Mouse (Mus musculus): ENCODE measurements around the gene Rd3. TPM values are rescaled to one million over a fixed set of nuclear protein-coding genes. Genes with fewer than 3 reads are reported as not detected.

Gene Rd3
- polyA plus RNA-seq, 1 experiment from 2014 or later: 10.9 TPM

GRCm38 (mm10) chr1:191947796-191948195 lies 29.4 kb upstream of the Rd3 start:
- H3K4me3 ChIP-seq: no peak overlapping the region
- H3K27ac ChIP-seq: no peak overlapping the region
- H3K4me2 ChIP-seq (replicated peaks): no peak overlapping the region
- 76% methylated on average over 8 of the region's 8 CpGs for WGBS
- no peaks in the 10 kb centered on the region for H3K27me3 ChIP-seq (replicated peaks)
- no peak overlapping the region for H3K9ac ChIP-seq
- H3K36me3 ChIP-seq: no peaks in the 10 kb centered on the region
- H3K9me3 ChIP-seq: no peaks in the 10 kb centered on the region
- no peaks in the 10 kb centered on the region for H3K4me1 ChIP-seq
- ATAC-seq (ENCODE audit: low FRiP score, low read depth): no peak

GRCm38 (mm10) chr1:191948600-191948999 lies 28.6 kb upstream of the Rd3 start:
- ATAC-seq (ENCODE audit: low FRiP score, low read depth): no peak
- Histone ChIP-seq H3K36me3 (no peaks in the 10 kb centered on the region), H3K4me1 (no peaks in the 10 kb centered on the region), H3K27ac (no peak overlapping the region), H3K4me3 (no peak overlapping the region), H3K9ac (no peak overlapping the region), H3K9me3 (no peaks in the 10 kb centered on the region), H3K4me2 (replicated peaks) (no peak overlapping the region), H3K27me3 (replicated peaks) (no peaks in the 10 kb centered on the region)
- 78% methylated on average over 8 of the region's 8 CpGs for WGBS

GRCm38 (mm10) chr1:191950611-191951010 lies 26.6 kb upstream of the Rd3 start:
- H3K27ac ChIP-seq: no peak overlapping the region
- no peaks in the 10 kb centered on the region for H3K27me3 ChIP-seq (replicated peaks)
- no peak overlapping the region for H3K9ac ChIP-seq
- H3K36me3 ChIP-seq: no peaks in the 10 kb centered on the region
- WGBS: 69% methylated on average over 2 of the region's 2 CpGs
- H3K4me2 ChIP-seq (replicated peaks): no peak overlapping the region
- no peak overlapping the region for H3K4me3 ChIP-seq
- no peaks in the 10 kb centered on the region for H3K9me3 ChIP-seq
- ATAC-seq (ENCODE audit: low FRiP score, low read depth): no peak
- no peaks in the 10 kb centered on the region for H3K4me1 ChIP-seq

- H3K9me3 ChIP-seq: no peaks in the 10 kb centered on the region
- no peak overlapping the region for H3K27ac ChIP-seq
- H3K4me3 ChIP-seq: no peak overlapping the region
- H3K4me1 ChIP-seq: no peaks in the 10 kb centered on the region
- no peaks in the 10 kb centered on the region for H3K36me3 ChIP-seq
- ATAC-seq (ENCODE audit: low FRiP score, low read depth): no peak
- H3K4me2 ChIP-seq (replicated peaks): no peak overlapping the region
- no peak overlapping the region for H3K9ac ChIP-seq
- WGBS: 86% methylated on average over 11 of the region's 11 CpGs
- H3K27me3 ChIP-seq (replicated peaks): no peaks in the 10 kb centered on the region
These were observed 24.3 kb upstream of the Rd3 start for GRCm38 (mm10) chr1:191952733-191953335.

GRCm38 (mm10) chr1:191955101-191955500 lies 22.1 kb upstream of the Rd3 start:
- 71% methylated on average over 3 of the region's 3 CpGs for WGBS
- Histone ChIP-seq H3K9ac (no peak overlapping the region), H3K36me3 (no peaks in the 10 kb centered on the region), H3K27me3 (replicated peaks) (no peaks in the 10 kb centered on the region), H3K27ac (no peak overlapping the region), H3K9me3 (no peaks in the 10 kb centered on the region), H3K4me1 (no peaks in the 10 kb centered on the region), H3K4me2 (replicated peaks) (no peak overlapping the region), H3K4me3 (no peak overlapping the region)
- ATAC-seq (ENCODE audit: low FRiP score, low read depth): no peak

- WGBS: 72% methylated on average over 3 of the region's 3 CpGs
- no peak overlapping the region for H3K4me2 ChIP-seq (replicated peaks)
- ATAC-seq (ENCODE audit: low FRiP score, low read depth): no peak
- H3K9ac ChIP-seq: no peak overlapping the region
- H3K9me3 ChIP-seq: no peaks in the 10 kb centered on the region
- H3K36me3 ChIP-seq: no peaks in the 10 kb centered on the region
- no peaks in the 10 kb centered on the region for H3K4me1 ChIP-seq
- no peak overlapping the region for H3K27ac ChIP-seq
- H3K4me3 ChIP-seq: no peak overlapping the region
- H3K27me3 ChIP-seq (replicated peaks): no peaks in the 10 kb centered on the region
These were observed 20.9 kb upstream of the Rd3 start for GRCm38 (mm10) chr1:191956261-191956660.

GRCm38 (mm10) chr1:191956871-191957270 lies 20.3 kb upstream of the Rd3 start:
- Histone ChIP-seq H3K36me3 (no peaks in the 10 kb centered on the region), H3K4me3 (no peak overlapping the region), H3K4me1 (no peaks in the 10 kb centered on the region), H3K9me3 (no peaks in the 10 kb centered on the region), H3K4me2 (replicated peaks) (no peak overlapping the region), H3K9ac (no peak overlapping the region), H3K27me3 (replicated peaks) (no peaks in the 10 kb centered on the region), H3K27ac (no peak overlapping the region)
- no peak for ATAC-seq (ENCODE audit: low FRiP score, low read depth)
- WGBS: 87% methylated on average over 2 of the region's 2 CpGs

GRCm38 (mm10) chr1:191957321-191957720 lies 19.8 kb upstream of the Rd3 start:
- Histone ChIP-seq H3K27ac (no peak overlapping the region), H3K36me3 (no peaks in the 10 kb centered on the region), H3K27me3 (replicated peaks) (no peaks in the 10 kb centered on the region), H3K4me3 (no peak overlapping the region), H3K4me2 (replicated peaks) (no peak overlapping the region), H3K4me1 (no peaks in the 10 kb centered on the region), H3K9me3 (no peaks in the 10 kb centered on the region), H3K9ac (no peak overlapping the region)
- ATAC-seq (ENCODE audit: low FRiP score, low read depth): no peak
- 97% methylated on average over 3 of the region's 3 CpGs for WGBS

GRCm38 (mm10) chr1:191960946-191961345 lies 16.2 kb upstream of the Rd3 start:
- no peak overlapping the region for H3K27ac ChIP-seq
- no peaks in the 10 kb centered on the region for H3K36me3 ChIP-seq
- H3K9me3 ChIP-seq: no peaks in the 10 kb centered on the region
- H3K4me1 ChIP-seq: no peaks in the 10 kb centered on the region
- WGBS: 55% methylated on average over 2 of the region's 2 CpGs
- H3K9ac ChIP-seq: no peak overlapping the region
- ATAC-seq (ENCODE audit: low FRiP score, low read depth): no peak
- H3K4me3 ChIP-seq: no peak overlapping the region
- no peaks in the 10 kb centered on the region for H3K27me3 ChIP-seq (replicated peaks)
- H3K4me2 ChIP-seq (replicated peaks): no peak overlapping the region

GRCm38 (mm10) chr1:191963413-191963812 lies 13.8 kb upstream of the Rd3 start:
- Histone ChIP-seq H3K9me3 (no peaks in the 10 kb centered on the region), H3K27me3 (replicated peaks) (no peaks in the 10 kb centered on the region), H3K4me3 (no peak overlapping the region), H3K36me3 (no peaks in the 10 kb centered on the region), H3K9ac (no peak overlapping the region), H3K4me1 (no peaks in the 10 kb centered on the region), H3K4me2 (replicated peaks) (no peak overlapping the region), H3K27ac (no peak overlapping the region)
- WGBS: 76% methylated on average over 3 of the region's 3 CpGs
- ATAC-seq (ENCODE audit: low FRiP score, low read depth): no peak

- H3K4me3 ChIP-seq: no peak overlapping the region
- 23% methylated on average over 8 of the region's 8 CpGs for WGBS
- H3K27ac ChIP-seq: no peak overlapping the region
- no peaks in the 10 kb centered on the region for H3K4me1 ChIP-seq
- H3K9ac ChIP-seq: no peak overlapping the region
- no peak overlapping the region for H3K4me2 ChIP-seq (replicated peaks)
- H3K36me3 ChIP-seq: no peaks in the 10 kb centered on the region
- peak; percentile 61; the same call in 1 of the 2 replicates for ATAC-seq (ENCODE audit: low FRiP score, low read depth)
- H3K9me3 ChIP-seq: no peaks in the 10 kb centered on the region
- no peaks in the 10 kb centered on the region for H3K27me3 ChIP-seq (replicated peaks)
These were observed 13.0 kb upstream of the Rd3 start for GRCm38 (mm10) chr1:191963948-191964772.

- H3K4me1 ChIP-seq: no peaks in the 10 kb centered on the region
- no peak overlapping the region for H3K4me3 ChIP-seq
- H3K4me2 ChIP-seq (replicated peaks): no peak overlapping the region
- no peak overlapping the region for H3K27ac ChIP-seq
- no peaks in the 10 kb centered on the region for H3K9me3 ChIP-seq
- H3K9ac ChIP-seq: no peak overlapping the region
- 0 out of 2 replicates have a peak, but pooled peaks have one; percentile 50 for ATAC-seq (ENCODE audit: low FRiP score, low read depth)
- no peaks in the 10 kb centered on the region for H3K27me3 ChIP-seq (replicated peaks)
- 19% methylated on average over 13 of the region's 13 CpGs for WGBS
- no peaks in the 10 kb centered on the region for H3K36me3 ChIP-seq
These were observed 12.2 kb upstream of the Rd3 start for GRCm38 (mm10) chr1:191964773-191965481.

All from neural tube, embryonic 12.5 days (tissue).